Comparison of ENCODE assay signal across 12 mouse cellular contexts in genomic region chr11:108226248-108226647, GRCm38 (mm10).
"Had no signal": no experiment of that assay in that cellular context is flagged by ENCODE, and none has a peak within 500 bp of the region (broad histone marks: within the 10 kb centered on the region; RNA-seq: fewer than 3 reads in every experiment).

No protein-coding gene starts in this region.

- H3K4me3 ChIP-seq: limb, embryonic 13.5 days; midbrain, embryonic 12.5 days had no signal

- H3K9me3 ChIP-seq: limb, embryonic 13.5 days; midbrain, embryonic 12.5 days had no signal

- DNase-seq: kidney, adult 9 months; kidney, postnatal 36 days; left cerebral cortex, postnatal 4 days; lung, adult 18-20 months; right cerebral cortex, postnatal 14 days; thymus, postnatal 14 days had no signal

- H3K9ac ChIP-seq: limb, embryonic 13.5 days; liver, embryonic 14.5 days; midbrain, embryonic 12.5 days had no signal

- ATAC-seq: midbrain, embryonic 16.5 days had no signal

- H3K36me3 ChIP-seq: limb, embryonic 13.5 days; midbrain, embryonic 12.5 days had no signal

- H3K27me3 ChIP-seq: limb, embryonic 13.5 days had no signal

- H3K4me2 ChIP-seq: limb, embryonic 13.5 days; midbrain, embryonic 12.5 days had no signal

- H3K27ac ChIP-seq: kidney, postnatal 0 days; limb, embryonic 13.5 days; liver, embryonic 14.5 days; midbrain, embryonic 12.5 days; stomach, postnatal 0 days had no signal
